Mouse (Mus musculus): ENCODE results near the gene Gm11937. TPM values are rescaled to one million over a fixed set of nuclear protein-coding genes. Genes with fewer than 3 reads are reported as not detected.

The Gm11937 gene
- not detected in 2 replicates for polyA plus RNA-seq (2012; rRNA removed)

DNA sequence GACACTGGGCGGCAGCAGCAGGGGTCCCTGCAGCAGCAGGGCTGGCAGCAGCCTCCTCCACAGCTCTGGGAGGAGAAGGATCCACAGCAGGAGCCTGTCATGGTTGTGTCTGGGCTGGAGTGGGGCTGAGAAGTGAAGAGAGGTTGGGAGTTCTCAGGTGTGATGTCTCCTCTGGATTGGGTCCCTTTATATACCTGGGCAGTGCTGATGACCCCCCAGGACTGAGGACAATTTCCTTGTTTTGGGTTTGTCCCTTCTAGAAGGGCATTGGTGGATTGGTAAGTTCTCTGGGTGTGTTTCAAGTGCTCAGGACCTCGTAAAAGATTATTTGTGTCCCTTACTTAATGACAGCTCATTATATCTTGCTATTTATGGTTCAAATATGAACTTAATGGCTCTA is at the start of gene Gm11937:
Gene Gm11937, minus strand, starts transcription at position 101 of the 400 bp plus-strand sequence.

DNA sequence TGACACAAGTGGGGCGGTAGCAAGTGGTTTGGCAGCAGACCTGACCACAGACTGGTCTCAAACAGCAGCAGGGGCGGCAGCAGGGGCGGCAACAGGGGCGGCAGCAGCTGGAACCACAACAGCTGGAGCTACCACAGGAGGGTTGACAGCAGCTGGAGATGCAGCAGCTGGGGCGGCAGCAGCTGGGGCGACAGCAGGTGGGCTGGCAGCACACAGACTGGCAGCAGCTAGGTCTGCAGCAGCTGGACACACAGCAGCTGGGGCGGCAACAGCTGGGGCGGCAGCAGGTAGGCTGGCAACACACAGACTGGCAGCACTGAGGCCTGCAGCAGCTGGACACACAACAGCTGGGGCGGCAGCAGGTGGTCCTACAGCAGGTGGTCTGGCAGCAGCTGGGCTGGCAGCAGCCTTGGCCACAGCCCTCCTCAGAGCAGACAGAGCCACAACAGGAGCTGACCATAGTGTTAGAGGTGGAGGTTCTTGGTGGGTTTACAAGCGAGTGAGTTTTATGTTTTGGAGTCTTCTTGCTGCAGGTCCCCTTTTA is 48.5 kb upstream of the Gm11937 start, which contains the start of gene Gm11563:
Gene Gm11563, minus strand, starts transcription at position 494 of the 544 bp plus-strand sequence.

DNA sequence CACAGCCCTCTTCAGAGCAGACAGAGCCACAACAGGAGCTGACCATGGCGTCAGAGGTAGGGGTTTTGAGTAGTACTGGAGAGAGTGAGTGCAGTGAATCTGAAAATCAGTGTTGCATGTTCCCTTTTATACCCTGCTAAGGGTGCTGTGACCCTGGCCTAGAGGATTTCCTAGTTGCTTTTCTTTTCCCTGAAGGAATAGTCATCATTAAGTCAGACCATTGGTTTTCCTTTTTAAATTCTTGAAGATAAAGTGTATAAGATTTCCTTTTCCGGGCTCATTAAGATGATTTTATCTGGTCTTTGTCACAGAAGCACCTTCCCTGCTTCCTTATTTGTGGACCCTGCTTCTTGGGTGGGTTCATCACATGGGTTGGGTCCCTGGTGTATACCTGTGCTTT is 40.1 kb upstream of the Gm11937 start, which contains the start of gene Gm11555:
Gene Gm11555, minus strand, starts transcription at position 101 of the 400 bp plus-strand sequence.

DNA sequence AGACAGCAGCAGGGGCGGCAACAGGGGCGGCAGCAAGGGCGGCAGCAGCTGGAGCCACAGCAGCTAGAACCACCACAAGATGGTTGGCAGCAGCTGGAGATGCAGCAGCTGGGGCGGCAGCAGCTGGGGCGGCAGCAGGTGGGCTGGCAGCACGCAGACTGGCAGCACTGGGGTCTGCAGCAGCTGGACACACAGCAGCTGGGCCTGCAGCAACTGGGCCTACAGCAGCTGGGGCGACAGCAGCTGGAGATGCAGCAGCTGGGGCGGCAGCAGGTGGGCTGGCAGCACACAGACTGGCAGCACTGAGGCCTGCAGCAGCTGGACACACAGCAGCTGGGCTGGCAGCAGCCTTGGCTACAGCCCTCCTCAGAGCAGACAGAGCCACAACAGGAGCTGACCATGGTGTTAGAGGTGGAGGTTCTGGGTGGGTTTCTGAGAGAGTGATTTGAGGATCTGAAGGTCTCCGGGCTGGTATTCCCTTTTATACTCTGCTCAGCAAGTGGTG is 33.7 kb upstream of the Gm11937 start, which contains the start of gene Krtap4-7:
Gene Krtap4-7, minus strand, starts transcription at position 455 of the 505 bp plus-strand sequence.

DNA sequence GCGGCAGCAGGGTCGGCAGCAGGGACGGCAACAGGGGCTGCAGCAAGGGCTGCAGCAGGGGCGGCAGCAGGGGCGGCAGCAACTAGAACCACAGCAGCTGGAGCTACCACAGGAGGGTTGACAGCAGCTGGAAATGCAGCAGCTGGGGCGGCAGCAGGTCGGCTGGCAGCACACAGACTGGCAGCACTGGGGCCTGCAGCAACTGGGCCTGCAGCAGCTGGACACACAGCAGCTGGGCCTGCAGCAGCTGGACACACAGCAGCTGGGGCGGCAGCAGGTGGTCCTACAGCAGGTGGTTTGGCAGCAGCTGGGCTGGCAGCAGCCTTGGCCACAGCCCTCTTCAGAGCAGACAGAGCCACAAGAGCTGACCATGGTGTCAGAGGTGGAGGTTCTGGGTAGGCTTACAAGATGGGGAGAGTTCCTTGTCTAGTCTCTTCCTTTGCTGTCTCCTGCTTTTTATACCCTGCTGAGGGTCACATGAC is 24.7 kb upstream of the Gm11937 start, which contains the start of gene Krtap4-2:
Gene Krtap4-2, minus strand, starts transcription at position 432 of the 482 bp plus-strand sequence.

DNA sequence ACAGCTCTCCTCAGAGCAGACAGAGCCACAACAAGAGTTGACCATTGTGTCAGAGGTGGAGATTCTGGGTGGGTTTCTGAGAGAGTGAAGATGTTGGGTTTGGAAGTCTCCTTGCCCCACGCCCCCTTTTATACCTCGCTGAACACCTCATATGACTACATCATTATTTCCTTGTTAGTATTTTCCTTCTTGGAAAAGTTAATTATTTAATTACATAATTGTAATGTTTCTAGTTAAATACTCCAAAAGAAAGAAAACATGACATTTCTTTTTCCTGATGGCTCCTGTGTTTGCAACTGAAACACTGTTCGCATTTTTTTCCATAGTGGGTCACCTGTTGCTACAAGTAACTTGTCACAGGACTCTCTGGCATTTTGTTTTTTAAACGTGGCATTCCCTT is 18.1 kb upstream of the Gm11937 start, which contains the start of gene Krtap4-1:
Gene Krtap4-1, minus strand, starts transcription at position 101 of the 400 bp plus-strand sequence.

DNA sequence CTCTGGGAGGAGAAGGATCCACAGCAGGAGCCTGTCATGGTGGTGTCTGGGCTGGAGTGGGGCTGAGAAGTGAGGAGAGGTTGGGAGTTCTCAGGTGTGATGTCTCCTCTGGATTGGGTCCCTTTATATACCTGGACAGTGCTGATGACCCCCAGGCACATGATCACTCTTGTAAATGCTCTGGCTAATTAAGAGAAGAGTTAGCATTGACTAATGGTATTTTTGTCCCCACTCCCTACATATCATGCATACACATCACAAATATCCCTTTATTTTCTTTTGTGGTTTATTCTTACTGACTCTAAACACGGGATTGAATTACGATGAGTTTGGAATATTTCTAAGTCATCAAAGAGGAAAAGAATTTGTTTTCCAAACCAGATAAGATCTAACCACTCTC is 10.3 kb upstream of the Gm11937 start, which contains the start of gene Gm11562:
Gene Gm11562, minus strand, starts transcription at position 101 of the 400 bp plus-strand sequence.

DNA sequence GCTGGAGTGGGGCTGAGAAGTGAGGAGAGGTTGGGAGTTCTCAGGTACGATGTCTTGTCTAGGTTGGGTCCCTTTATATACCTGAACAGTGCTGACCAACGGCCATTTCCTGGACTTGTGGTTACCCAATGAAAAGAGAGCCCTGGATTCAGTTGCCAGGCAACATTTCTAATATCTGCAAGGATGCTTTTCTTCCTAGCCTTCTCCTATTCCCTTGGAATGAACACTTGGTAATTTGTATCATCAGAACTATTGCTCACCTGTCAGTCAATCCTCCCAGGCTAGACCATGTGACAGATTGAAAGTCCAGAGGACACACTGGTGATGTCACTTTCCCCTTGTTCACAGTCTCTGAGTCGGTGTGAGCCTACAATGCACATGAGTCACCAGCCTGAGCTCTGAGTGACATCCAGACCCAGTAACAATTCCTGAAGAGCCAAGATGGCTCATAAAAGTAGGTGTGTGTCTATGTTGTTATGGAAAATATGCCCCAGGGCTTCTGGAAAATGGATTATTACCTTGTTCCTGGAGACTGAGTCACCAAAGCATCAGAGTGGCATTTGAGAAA is 4.9 kb upstream of the Gm11937 start, which contains the start of gene Krtap2-4:
Gene Krtap2-4, minus strand, starts transcription at position 51 of the 568 bp plus-strand sequence.

DNA sequence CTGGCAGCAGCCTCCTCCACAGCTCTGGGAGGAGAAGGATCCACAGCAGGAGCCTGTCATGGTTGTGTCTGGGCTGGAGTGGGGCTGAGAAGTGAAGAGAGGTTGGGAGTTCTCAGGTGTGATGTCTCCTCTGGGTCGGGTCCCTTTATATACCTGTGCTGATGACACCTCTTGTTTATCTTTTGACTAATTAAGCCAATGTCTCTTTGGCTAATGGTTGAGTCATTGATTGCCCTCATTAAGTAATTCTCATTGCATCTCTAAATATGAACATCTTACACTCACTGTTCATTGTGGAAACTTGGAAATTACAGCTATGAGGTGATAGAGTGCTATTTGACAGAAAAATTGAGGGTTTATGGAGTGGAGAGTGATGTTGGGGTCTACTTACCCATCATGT is 6.8 kb downstream of the Gm11937 start, which contains the start of gene Gm11938:
Gene Gm11938, minus strand, starts transcription at position 101 of the 400 bp plus-strand sequence.

DNA sequence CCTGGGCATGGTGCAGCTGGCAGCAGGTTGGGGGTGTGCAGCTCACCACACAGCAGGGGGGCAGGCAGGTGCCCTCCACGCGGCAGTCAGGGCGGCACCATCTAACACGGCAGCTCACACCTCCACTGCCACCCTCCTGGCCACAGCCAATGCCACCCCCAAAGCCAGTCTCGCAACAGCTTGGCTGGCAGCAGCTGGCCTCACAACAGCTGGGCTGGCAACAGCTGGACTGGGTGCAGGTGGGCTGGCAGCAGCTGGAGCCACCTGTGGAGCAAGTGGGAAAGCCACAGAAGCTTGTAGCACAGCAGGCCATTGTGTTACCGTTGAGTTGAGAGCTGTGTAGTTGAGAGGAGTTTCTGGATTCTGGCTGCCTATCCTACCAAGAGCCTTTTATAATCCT is 12.2 kb downstream of the Gm11937 start, which contains the start of gene Krtap9-3:
Gene Krtap9-3, minus strand, starts transcription at position 364 of the 400 bp plus-strand sequence.

DNA sequence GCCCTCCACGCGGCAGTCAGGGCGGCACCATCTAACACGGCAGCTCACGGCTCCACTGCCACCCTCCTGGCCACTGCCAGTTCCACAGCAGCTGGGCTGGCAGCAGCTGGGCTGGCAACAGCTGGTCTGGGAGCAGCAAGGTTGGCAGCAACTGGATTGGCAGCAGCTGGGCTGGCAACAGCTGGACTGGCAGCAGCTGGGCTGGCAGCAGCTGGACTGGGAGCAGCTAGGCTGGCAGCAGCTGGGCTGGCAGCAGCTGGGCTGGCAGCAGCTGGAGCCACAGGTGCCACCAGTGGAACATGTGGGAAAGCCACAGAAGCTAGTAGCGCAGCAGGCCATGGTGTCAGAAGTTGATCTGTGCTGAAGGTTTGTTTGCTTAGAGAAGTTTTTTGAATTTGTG is 19.0 kb downstream of the Gm11937 start, which contains the start of gene Krtap1-3:
Gene Krtap1-3, minus strand, starts transcription at position 359 of the 400 bp plus-strand sequence.

DNA sequence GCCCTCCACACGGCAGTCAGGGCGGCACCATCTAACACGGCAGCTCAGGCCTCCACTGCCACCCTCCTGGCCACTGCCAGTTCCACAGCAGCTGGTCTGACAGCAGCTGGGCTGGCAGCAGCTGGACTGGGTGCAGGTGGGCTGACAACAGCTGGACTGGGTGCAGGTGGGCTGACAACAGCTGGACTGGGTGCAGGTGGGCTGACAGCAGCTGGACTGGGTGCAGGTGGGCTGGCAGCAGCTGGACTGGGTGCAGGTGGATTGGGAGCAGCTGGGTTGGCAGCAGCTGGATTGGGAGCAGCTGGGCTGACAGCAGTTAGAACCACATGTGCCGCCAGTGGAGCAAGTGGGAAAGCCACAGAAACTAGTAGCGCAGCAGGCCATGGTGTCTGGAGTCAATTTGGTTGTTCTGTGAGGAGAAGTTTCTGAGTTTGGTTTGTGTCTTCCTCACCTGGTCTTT is 26.7 kb downstream of the Gm11937 start, which contains the start of gene Krtap1-4:
Gene Krtap1-4, minus strand, starts transcription at position 410 of the 460 bp plus-strand sequence.

DNA sequence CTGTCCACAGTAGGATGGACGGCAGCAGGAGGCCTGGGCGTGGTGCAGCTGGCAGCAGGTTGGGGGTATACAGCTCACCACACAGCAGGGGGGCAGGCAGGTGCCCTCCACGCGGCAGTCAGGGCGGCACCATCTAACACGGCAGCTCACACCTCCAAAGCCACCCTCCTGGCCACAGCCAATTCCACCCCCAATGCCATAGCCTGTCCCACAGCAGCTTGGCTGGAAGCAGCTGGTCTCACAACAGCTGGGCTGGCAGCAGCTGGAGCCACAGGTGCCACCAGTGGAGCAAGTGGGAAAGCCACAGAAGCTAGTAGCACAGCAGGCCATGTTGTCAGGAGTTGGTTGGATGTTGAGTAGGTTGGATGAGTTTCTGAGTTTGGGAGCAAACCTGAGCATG is 29.4 kb downstream of the Gm11937 start, which contains the start of gene Krtap1-5:
Gene Krtap1-5, minus strand, starts transcription at position 381 of the 400 bp plus-strand sequence.

DNA sequence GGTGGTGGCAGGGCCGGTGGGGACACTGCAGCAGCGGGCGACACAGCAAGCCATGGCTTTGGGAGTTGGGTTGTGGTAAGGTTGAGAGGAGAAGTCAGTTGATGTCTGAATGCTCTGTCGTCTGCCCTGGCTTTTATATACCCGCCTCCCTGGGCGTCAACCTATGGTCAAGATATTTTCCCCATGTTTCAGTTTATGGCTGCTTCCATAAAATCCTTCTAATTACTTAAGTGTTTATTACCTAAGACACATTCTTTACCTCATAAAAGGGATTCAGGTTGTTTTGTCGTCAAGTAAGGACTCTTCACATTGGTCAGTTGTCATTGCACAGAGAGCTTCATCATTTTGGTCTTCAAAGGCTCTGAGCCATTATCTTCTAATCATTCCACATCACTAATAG is 43.5 kb downstream of the Gm11937 start, which contains the start of gene Krtap3-1:
Gene Krtap3-1, minus strand, starts transcription at position 101 of the 400 bp plus-strand sequence.

Other genes starting within 250 kb of the Gm11937 start
- gene Krt28, start 235.3 kb downstream of the Gm11937 start, polyA plus RNA-seq (2012; rRNA removed): 0.24 and 0.30 TPM in 2 replicates
- gene Krt10, start 220.8 kb downstream of the Gm11937 start, polyA plus RNA-seq (2012; rRNA removed): 5.6 and 10.6 TPM in 2 replicates
- gene Krt12, start 187.9 kb downstream of the Gm11937 start, polyA plus RNA-seq (2012; rRNA removed): 0.04 TPM in 1 of 2 replicates, not detected in the other
- gene Krt20, start 172.0 kb downstream of the Gm11937 start, polyA plus RNA-seq (2012; rRNA removed): 1.1 and 2.3 TPM in 2 replicates
- gene Krt23, start 117.1 kb downstream of the Gm11937 start, polyA plus RNA-seq (2012; rRNA removed): 0.08 and 0.14 TPM in 2 replicates
- not detected in 2 replicates for gene Krt39, start 88.9 kb downstream of the Gm11937 start, polyA plus RNA-seq (2012; rRNA removed)
- 0.07 TPM in 1 of 2 replicates, not detected in the other for gene Krt40, start 67.0 kb downstream of the Gm11937 start, polyA plus RNA-seq (2012; rRNA removed)
- not detected in 2 replicates for gene Krtap3-3, start 59.3 kb downstream of the Gm11937 start, polyA plus RNA-seq (2012; rRNA removed)
- gene Krtap3-2, start 53.3 kb downstream of the Gm11937 start, polyA plus RNA-seq (2012; rRNA removed): not detected in 2 replicates
- gene Gm11939, start 50.7 kb downstream of the Gm11937 start, polyA plus RNA-seq (2012; rRNA removed): not detected in 2 replicates
- not detected in 2 replicates for gene Krtap3-1, start 43.6 kb downstream of the Gm11937 start, polyA plus RNA-seq (2012; rRNA removed)
- gene Krtap1-5, start 29.2 kb downstream of the Gm11937 start, polyA plus RNA-seq (2012; rRNA removed): not detected in 2 replicates
- not detected in 2 replicates for gene Krtap1-4, start 26.5 kb downstream of the Gm11937 start, polyA plus RNA-seq (2012; rRNA removed)
- not detected in 2 replicates for gene Krtap1-3, start 18.9 kb downstream of the Gm11937 start, polyA plus RNA-seq (2012; rRNA removed)
- gene Krtap9-3, start 12.1 kb downstream of the Gm11937 start, polyA plus RNA-seq (2012; rRNA removed): not detected in 2 replicates
- gene Gm11938, start 6.9 kb downstream of the Gm11937 start, polyA plus RNA-seq (2012; rRNA removed): not detected in 2 replicates
- gene Krtap2-4, start 4.7 kb upstream of the Gm11937 start, polyA plus RNA-seq (2012; rRNA removed): not detected in 2 replicates
- gene Gm11562, start 10.2 kb upstream of the Gm11937 start, polyA plus RNA-seq (2012; rRNA removed): not detected in 2 replicates
- gene Krtap4-1, start 18.0 kb upstream of the Gm11937 start, polyA plus RNA-seq (2012; rRNA removed): not detected in 2 replicates
- not detected in 2 replicates for gene Krtap4-2, start 24.9 kb upstream of the Gm11937 start, polyA plus RNA-seq (2012; rRNA removed)
- not detected in 2 replicates for gene Krtap4-7, start 33.9 kb upstream of the Gm11937 start, polyA plus RNA-seq (2012; rRNA removed)
- gene Gm11555, start 40.0 kb upstream of the Gm11937 start, polyA plus RNA-seq (2012; rRNA removed): not detected in 2 replicates
- gene Gm11563, start 48.8 kb upstream of the Gm11937 start, polyA plus RNA-seq (2012; rRNA removed): not detected in 2 replicates
- gene Krtap4-6, start 55.8 kb upstream of the Gm11937 start, polyA plus RNA-seq (2012; rRNA removed): not detected in 2 replicates
- gene Gm14190, start 80.6 kb upstream of the Gm11937 start, polyA plus RNA-seq (2012; rRNA removed): not detected in 2 replicates
- gene Gm14180, start 124.1 kb upstream of the Gm11937 start, polyA plus RNA-seq (2012; rRNA removed): not detected in 2 replicates
- not detected in 2 replicates for gene Gm11595, start 162.7 kb upstream of the Gm11937 start, polyA plus RNA-seq (2012; rRNA removed)
- not detected in 2 replicates for gene Krtap4-8, start 170.5 kb upstream of the Gm11937 start, polyA plus RNA-seq (2012; rRNA removed)
- not detected in 2 replicates for gene Krtap4-9, start 175.0 kb upstream of the Gm11937 start, polyA plus RNA-seq (2012; rRNA removed)
- not detected in 2 replicates for gene Gm11596, start 183.3 kb upstream of the Gm11937 start, polyA plus RNA-seq (2012; rRNA removed)
- gene Gm11569, start 188.7 kb upstream of the Gm11937 start, polyA plus RNA-seq (2012; rRNA removed): not detected in 2 replicates
- gene Gm11554, start 194.3 kb upstream of the Gm11937 start, polyA plus RNA-seq (2012; rRNA removed): not detected in 2 replicates
- not detected in 2 replicates for gene Krtap4-13, start 199.7 kb upstream of the Gm11937 start, polyA plus RNA-seq (2012; rRNA removed)
- gene Gm11564, start 205.5 kb upstream of the Gm11937 start, polyA plus RNA-seq (2012; rRNA removed): not detected in 2 replicates
- not detected in 2 replicates for gene 2300003K06Rik, start 227.9 kb upstream of the Gm11937 start, polyA plus RNA-seq (2012; rRNA removed)
- gene Krtap4-16, start 241.4 kb upstream of the Gm11937 start, polyA plus RNA-seq (2012; rRNA removed): not detected in 2 replicates
- gene Gm11568, start 247.7 kb upstream of the Gm11937 start, polyA plus RNA-seq (2012; rRNA removed): not detected in 2 replicates

All from central nervous system, embryonic 11.5 days (tissue).